14 mouse cellular contexts compared by ENCODE assay signal in the genomic region with DNA sequence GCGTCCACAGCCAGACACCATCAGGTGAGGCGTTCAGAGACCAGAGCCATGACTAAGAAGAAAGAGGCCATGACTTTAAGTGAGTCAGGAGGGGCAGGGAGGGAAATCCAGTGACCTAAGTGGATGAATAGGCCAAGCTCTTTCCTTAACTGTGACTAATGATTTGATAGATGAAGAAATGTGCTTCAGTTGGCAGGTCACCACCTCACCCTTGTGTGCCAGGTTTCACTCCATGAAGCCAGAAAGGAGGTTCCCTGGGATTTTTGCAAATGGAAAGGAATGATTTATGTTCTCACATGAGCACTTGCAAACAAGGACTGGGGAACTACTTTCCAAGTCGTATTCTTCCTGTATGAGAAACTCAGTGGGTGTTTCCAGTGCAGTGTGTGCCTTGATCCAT.
A peak's percentile ranks its signal among the peaks of the same experiment; 100 is the strongest.
DNase-seq lines count a peak whose midpoint lies in the region; ATAC-seq lines count a peak whose summit lies in the region.
"Had no signal": no experiment of that assay in that cellular context is flagged by ENCODE, and none has a peak within 500 bp of the region (broad histone marks: within the 10 kb centered on the region; RNA-seq: fewer than 3 reads in every experiment).

No protein-coding gene starts in this region.

- H3K27ac ChIP-seq in heart, embryonic 10.5 days = no peak overlapping the region
- H3K27ac ChIP-seq: limb, embryonic 15.5 days; midbrain, embryonic 13.5 days; neural tube, embryonic 12.5 days had no signal

- WGBS in heart, embryonic 10.5 days = 80% methylated on average over 3 of the region's 3 CpGs

- H3K4me3 ChIP-seq in heart, embryonic 10.5 days = no peak overlapping the region
- H3K4me3 ChIP-seq: limb, embryonic 15.5 days; midbrain, embryonic 13.5 days; neural tube, embryonic 12.5 days had no signal

- H3K36me3 ChIP-seq in heart, embryonic 10.5 days = no peaks in the 10 kb centered on the region
- H3K36me3 ChIP-seq: limb, embryonic 15.5 days; midbrain, embryonic 13.5 days; neural tube, embryonic 12.5 days had no signal

- no peaks in the 10 kb centered on the region for H3K4me1 ChIP-seq in heart, embryonic 10.5 days
- H3K4me1 ChIP-seq: limb, embryonic 15.5 days; midbrain, embryonic 13.5 days; neural tube, embryonic 12.5 days had no signal

- no peak for ATAC-seq in monocyte, adult 5-6 weeks (replicated peaks; ENCODE audit: insufficient number of reproducible peaks, low FRiP score, low TSS enrichment, poor library complexity, severe bottlenecking)
- ATAC-seq: midbrain, embryonic 13.5 days had no signal

- no peaks in the 10 kb centered on the region for H3K9me3 ChIP-seq in heart, embryonic 10.5 days
- H3K9me3 ChIP-seq: limb, embryonic 15.5 days; midbrain, embryonic 13.5 days; neural tube, embryonic 12.5 days had no signal

- DNase-seq in heart, postnatal 25 days (ENCODE audit: low spot score) = peak; percentile 19
- no peak for DNase-seq in heart, embryonic 10.5 days (ENCODE audit: low spot score)
- DNase-seq in Muller cell, postnatal 12 days (ENCODE audit: inconsistent ontology term) = peak; percentile 26
- peak; percentile 50 for DNase-seq in adrenal gland, postnatal 10 days
- peak; percentile 10 to 11 for DNase-seq in heart, postnatal 36 days
- no peak for DNase-seq in frontal cortex, postnatal 10 days (ENCODE audit: low spot score in 2 of 2)
- DNase-seq: cerebellum, adult 18-20 months; kidney, postnatal 25 days; lung, embryonic 14.5 days had no signal

- intact Hi-C loops in heart, postnatal 25 days (cut with DNase I) = no loop called here
- intact Hi-C loops in heart, postnatal 36 days (cut with DNase I) = no loop called here

- no peaks in the 10 kb centered on the region for H3K27me3 ChIP-seq in heart, embryonic 10.5 days (ENCODE audit: insufficient read depth, poor library complexity, severe bottlenecking)
- H3K27me3 ChIP-seq: CH12.LX; limb, embryonic 15.5 days; midbrain, embryonic 13.5 days; neural tube, embryonic 12.5 days had no signal

Comparison
In these comparisons a context has a peak if more than half of its experiments do, and no peak if none do; other contexts are left out.
1. DNase-seq: peak in heart, postnatal 25 days (single experiment), Muller cell, postnatal 12 days (single experiment), adrenal gland, postnatal 10 days (single experiment) and heart, postnatal 36 days (2 of 2); none in heart, embryonic 10.5 days (single experiment) and frontal cortex, postnatal 10 days (0 of 2).